Mouse (Mus musculus) forebrain, postnatal 0 days (tissue): ENCODE measurements around the gene Egln3. TPM values are rescaled to one million over a fixed set of nuclear protein-coding genes. Genes with fewer than 3 reads are reported as not detected.

Source experiments
- ATAC-seq: fragments of 200-750 bp; cut with Nextera tagmentation; 2 replicates; pipeline ENCODE4 v1.8.0; 2017; ENCODE audit warnings: mild to moderate bottlenecking, moderate library complexity
- DNase-seq: peaks from one replicate; pipeline ENCODE4 v3.0.0-alpha.2; 2015
- H3K27ac ChIP-seq: fragments of 300-500 bp; sonication (generic); 2 replicates; pipeline ENCODE4 v1.5.1; 2014; ENCODE audit warnings: low read depth, mild to moderate bottlenecking, antibody characterized with exemption, low read length, moderate library complexity, mixed read lengths
- H3K27me3 ChIP-seq: fragments of 300-500 bp; sonication (generic); 2 replicates; pipeline ENCODE4 v1.6.1; 2014; ENCODE audit warnings: mild to moderate bottlenecking, low read length, mixed read lengths; ENCODE audit not compliant: insufficient read depth
- H3K36me3 ChIP-seq: fragments of 300-500 bp; sonication (generic); 2 replicates; pipeline ENCODE4 v1.6.1; 2014; ENCODE audit warnings: mild to moderate bottlenecking, moderate library complexity; ENCODE audit not compliant: insufficient read depth
- H3K4me1 ChIP-seq: fragments of 300-500 bp; sonication (generic); 2 replicates; pipeline ENCODE4 v1.6.1; 2014; ENCODE audit warnings: antibody characterized with exemption; ENCODE audit not compliant: insufficient read depth
- H3K4me2 ChIP-seq: fragments of 300-500 bp; sonication (generic); 2 replicates; pipeline ENCODE4 v1.6.1; 2014; ENCODE audit warnings: low read depth, mild to moderate bottlenecking, moderate library complexity
- H3K4me3 ChIP-seq: fragments of 300-500 bp; sonication (generic); 2 replicates; pipeline ENCODE4 v1.5.1; 2014; ENCODE audit warnings: low read depth, low read length, mixed read lengths
- H3K9ac ChIP-seq: fragments of 300-500 bp; sonication (generic); 2 replicates; pipeline ENCODE4 v1.6.1; 2014; ENCODE audit warnings: mild to moderate bottlenecking
- H3K9me3 ChIP-seq: fragments of 300-500 bp; sonication (generic); 2 replicates; pipeline ENCODE4 v1.6.1; 2016; ENCODE audit warnings: low read length
- CTCF ChIP-seq: sonication (generic); IDR thresholded peaks from 2 replicates; pipeline ENCODE4 v1.5.1; 2016; ENCODE audit warnings: antibody characterized with exemption, control low read depth, low read depth
- WGBS: fragments of 180-500 bp; shearing (Covaris S2); extraction: QIAGEN DNeasy Blood & Tissue Kit; methylation state at CpG from one replicate; pipeline ENCODE4 v1.1.7; 2014; 5-methylcytosine and 5-hydroxymethylcytosine counted together
- polyA plus RNA-seq: library from polyadenylated mRNA; unstranded; fragments of >200 nt; fragmentation: Nextera tagmentation; extraction: Ambion mirVana; gene quantifications from 2 replicates; pipeline ENCODE4 v1.2.1, GENCODE M21; 2015
- total RNA-seq: library from RNA; depleted of rRNA; stranded (reverse); fragments of >200 nt; gene quantifications from 2 replicates; pipeline ENCODE4 v1.2.3, GENCODE M21; 2014

Egln3 gene
- total and polyA plus RNA-seq, 2 experiments from 2014 or later: 5.2 to 8.6 TPM

DNA sequence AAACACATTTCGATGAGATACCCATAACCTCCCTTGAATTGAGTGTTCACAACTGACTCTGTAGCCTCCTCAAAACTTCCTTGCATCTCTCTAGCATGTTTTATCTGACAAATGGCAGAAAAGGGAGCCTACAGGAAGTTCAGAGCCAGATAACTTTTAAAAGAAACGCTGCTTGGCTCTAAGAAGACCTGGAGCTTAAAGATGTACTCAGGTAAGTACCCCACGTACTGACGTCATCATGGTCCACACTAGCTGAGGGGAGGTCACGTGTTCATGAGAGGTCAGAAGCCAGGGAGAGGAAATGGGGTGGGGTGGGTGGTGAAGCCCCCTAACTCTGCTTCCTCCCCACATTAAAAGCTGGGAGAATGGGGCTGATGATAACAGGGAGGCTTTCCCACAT, 13.0 kb upstream of the Egln3 start:
- WGBS: 86% methylated on average over 5 of the region's 5 CpGs
- H3K27me3 ChIP-seq: no peaks in the 10 kb centered on the region
- DNase-seq (no peak), ATAC-seq (no peak)
- H3K27ac ChIP-seq: no peak overlapping the region
- H3K9me3 ChIP-seq: no peaks in the 10 kb centered on the region
- H3K9ac ChIP-seq: no peak overlapping the region
- H3K36me3 ChIP-seq: no peaks in the 10 kb centered on the region
- H3K4me3 ChIP-seq: no peak overlapping the region
- no peaks in the 10 kb centered on the region for H3K4me1 ChIP-seq
- H3K4me2 ChIP-seq: no peak overlapping the region
- TF ChIP-seq CTCF: no peak

DNA sequence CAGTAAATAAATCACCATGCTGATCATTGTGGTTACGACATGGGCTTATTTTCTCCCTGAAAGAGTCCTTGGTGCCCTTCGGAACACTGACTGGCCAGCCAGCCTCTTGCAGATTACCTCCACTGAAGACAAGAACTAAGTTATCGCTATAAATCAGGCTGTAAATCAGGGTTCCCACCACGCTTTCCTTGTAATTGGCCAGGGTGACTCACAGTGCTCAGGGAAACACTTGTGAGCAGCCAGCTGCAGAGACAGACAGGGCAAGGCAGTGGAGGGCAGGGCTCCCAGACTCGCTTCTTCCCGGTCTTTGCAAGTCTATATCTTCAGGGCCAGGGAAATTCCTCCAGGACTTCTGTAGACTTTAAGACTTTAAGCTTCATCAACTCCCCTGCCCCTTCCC, 10.8 kb upstream of the Egln3 start:
- Histone ChIP-seq H3K9me3 (no peaks in the 10 kb centered on the region), H3K27me3 (no peaks in the 10 kb centered on the region), H3K4me3 (no peak overlapping the region), H3K36me3 (no peaks in the 10 kb centered on the region), H3K4me1 (no peaks in the 10 kb centered on the region), H3K4me2 (no peak overlapping the region), H3K9ac (no peak overlapping the region), H3K27ac (no peak overlapping the region)
- no peak for TF ChIP-seq CTCF
- 84% methylated on average over 6 of the region's 6 CpGs for WGBS
- DNase-seq: no peak
- ATAC-seq: no peak

DNA sequence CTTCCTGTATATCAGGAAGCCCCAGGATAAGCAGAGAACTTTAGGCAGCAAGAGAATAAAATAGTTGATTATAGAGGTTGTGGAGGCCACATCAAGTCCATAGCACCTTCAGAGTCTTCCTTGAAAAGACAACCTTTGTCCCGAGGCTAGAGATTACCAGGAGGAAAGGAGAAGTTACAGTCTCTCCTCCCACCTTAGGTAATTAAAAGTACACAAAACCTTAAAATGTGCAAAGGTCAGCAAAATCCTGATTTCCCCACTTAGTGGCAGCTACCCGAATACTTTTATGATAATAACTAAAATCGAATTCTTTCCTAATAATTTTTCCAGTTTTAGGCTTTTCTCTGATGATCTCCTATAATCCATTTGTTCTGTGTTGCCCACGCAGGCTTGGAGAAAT, 10.2 kb upstream of the Egln3 start:
- 79% methylated on average over 4 of the region's 4 CpGs for WGBS

DNA sequence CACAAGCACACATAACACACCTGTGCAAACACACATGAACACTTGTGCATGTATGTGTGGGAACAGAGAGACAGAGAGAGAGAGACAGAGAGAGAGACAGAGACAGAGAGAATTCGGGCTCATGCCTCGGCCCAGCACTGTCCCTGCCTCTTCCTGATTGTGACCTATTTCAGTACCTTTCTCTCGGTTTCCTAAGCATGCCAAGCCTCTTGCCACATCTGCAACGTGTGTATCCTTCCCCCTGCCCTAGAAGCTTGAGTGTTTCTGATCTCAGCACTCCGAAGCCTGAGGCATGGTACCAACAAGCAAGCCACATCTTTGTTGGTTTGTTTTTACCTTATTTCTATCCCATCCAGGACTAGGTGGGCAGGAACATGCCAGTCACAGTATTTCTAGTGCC, 9.6 kb upstream of the Egln3 start:
- Histone ChIP-seq H3K27me3 (no peaks in the 10 kb centered on the region), H3K4me3 (no peak overlapping the region), H3K4me1 (no peaks in the 10 kb centered on the region), H3K9me3 (no peaks in the 10 kb centered on the region), H3K36me3 (no peaks in the 10 kb centered on the region), H3K9ac (no peak overlapping the region), H3K4me2 (no peak overlapping the region), H3K27ac (no peak overlapping the region)
- no peak for TF ChIP-seq CTCF
- no peak for DNase-seq
- 70% methylated on average over 5 of the region's 5 CpGs for WGBS
- no peak for ATAC-seq

More for the DNA sequence above, 10.2 kb upstream of the Egln3 start:
- no peak for TF ChIP-seq CTCF
- Histone ChIP-seq H3K9me3 (no peaks in the 10 kb centered on the region), H3K9ac (no peak overlapping the region), H3K4me2 (no peak overlapping the region), H3K36me3 (no peaks in the 10 kb centered on the region), H3K4me3 (no peak overlapping the region), H3K4me1 (no peaks in the 10 kb centered on the region), H3K27ac (no peak overlapping the region), H3K27me3 (no peaks in the 10 kb centered on the region)
- ATAC-seq (no peak), DNase-seq (no peak)

DNA sequence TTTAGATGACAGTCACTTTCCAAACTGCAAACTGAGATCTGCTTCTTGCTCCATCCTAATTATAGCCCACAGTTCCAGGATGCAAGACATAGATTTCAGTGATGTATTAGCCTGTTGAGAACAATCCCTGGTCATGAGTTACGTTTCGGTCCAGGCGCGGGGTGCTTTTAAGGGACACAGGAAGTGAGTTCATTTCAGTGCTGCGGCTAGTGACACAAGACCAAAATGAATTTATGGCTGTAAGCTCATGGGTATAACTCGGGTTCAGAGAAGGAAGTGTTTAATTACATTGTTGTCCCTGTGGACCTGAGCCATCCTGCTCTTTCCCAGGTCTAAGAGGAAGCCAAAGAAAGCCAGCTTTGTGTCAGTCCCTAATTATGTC, 5.5 kb upstream of the Egln3 start:
- Histone ChIP-seq H3K9me3 (no peaks in the 10 kb centered on the region), H3K9ac (no peak overlapping the region), H3K4me3 (no peak overlapping the region), H3K4me2 (no peak overlapping the region), H3K36me3 (no peaks in the 10 kb centered on the region), H3K4me1 (no peaks in the 10 kb centered on the region), H3K27me3 (peaks cover 6% of the 10 kb centered on the region; the same call in 1 of the 2 replicates), H3K27ac (no peak overlapping the region)
- no peak for ATAC-seq
- no peak for TF ChIP-seq CTCF
- WGBS: 74% methylated on average over 6 of the region's 6 CpGs
- no peak for DNase-seq

DNA sequence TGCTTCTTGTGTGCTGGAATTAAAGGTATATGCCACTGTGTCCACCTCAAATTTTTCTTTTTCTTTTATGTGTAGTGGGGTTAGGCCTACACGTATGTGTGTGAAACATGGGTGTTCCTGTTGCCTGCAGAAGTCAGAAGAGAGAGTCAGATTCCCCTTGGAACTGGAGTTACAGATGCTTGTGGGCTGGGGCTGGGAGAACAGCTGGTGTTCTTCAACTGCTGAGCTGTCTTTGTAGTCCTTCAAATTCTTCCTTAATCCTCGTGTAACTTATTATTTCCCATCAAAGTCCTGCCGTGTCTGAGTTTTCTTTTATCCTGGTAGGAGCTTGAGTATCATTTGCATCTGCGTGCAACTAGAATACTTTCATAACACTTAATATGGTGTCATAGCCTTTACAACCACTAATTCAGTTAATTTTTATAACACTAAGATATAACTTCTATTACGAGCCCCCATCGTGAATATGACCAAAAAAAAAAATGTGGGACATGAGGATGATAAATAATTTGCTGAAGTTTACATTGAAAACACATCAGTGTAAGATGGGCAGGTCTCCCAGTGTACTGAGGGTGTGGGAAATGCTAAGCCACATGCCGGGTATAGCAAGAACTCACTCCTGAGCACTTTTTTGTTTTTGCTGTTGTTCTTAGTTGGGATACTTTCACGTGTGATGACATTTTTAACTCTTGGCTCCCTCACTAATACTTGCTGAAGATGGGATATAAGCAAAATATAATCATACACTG, 4.9 kb upstream of the Egln3 start:
- no peaks in the 10 kb centered on the region for H3K36me3 ChIP-seq
- no peak overlapping the region for H3K4me3 ChIP-seq
- H3K27ac ChIP-seq: no peak overlapping the region
- no peaks in the 10 kb centered on the region for H3K9me3 ChIP-seq
- TF ChIP-seq CTCF: no peak
- H3K27me3 ChIP-seq: peaks cover 6% of the 10 kb centered on the region; the same call in 1 of the 2 replicates
- ATAC-seq (no peak), DNase-seq (no peak)
- H3K9ac ChIP-seq: no peak overlapping the region
- WGBS: 63% methylated on average over 8 of the region's 8 CpGs
- H3K4me1 ChIP-seq: no peaks in the 10 kb centered on the region
- no peak overlapping the region for H3K4me2 ChIP-seq

DNA sequence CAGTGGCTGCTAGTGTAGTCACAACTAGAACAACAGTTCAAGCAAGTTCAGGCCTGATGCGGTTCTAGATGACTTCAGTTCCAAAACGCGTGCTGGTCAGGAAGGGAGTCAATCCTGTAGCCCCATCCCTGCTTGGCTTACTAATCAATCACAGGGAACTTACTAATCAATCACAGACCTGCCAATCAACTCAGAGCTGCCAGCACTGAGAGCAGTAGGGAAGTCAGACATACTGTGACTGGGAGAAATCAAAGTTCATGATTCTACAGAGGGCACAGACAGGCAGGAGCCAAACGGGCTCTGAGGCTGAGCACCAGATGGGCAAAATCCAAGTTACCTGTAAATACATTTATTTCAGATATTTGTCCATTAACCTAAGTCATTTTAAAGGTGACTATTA, 2.1 kb upstream of the Egln3 start:
- Histone ChIP-seq H3K27me3 (peaks cover 6% of the 10 kb centered on the region; the same call in 1 of the 2 replicates), H3K4me2 (no peak overlapping the region), H3K9me3 (no peaks in the 10 kb centered on the region), H3K9ac (no peak overlapping the region), H3K4me1 (no peaks in the 10 kb centered on the region), H3K36me3 (no peaks in the 10 kb centered on the region), H3K27ac (no peak overlapping the region), H3K4me3 (no peak overlapping the region)
- TF ChIP-seq CTCF: no peak
- ATAC-seq (no peak), DNase-seq (no peak)
- 98% methylated on average over 4 of the region's 4 CpGs for WGBS
